Mouse (Mus musculus) adrenal gland, adult 8-10 months (tissue): ENCODE measurements around the gene Pum2. TPM values are rescaled to one million over a fixed set of nuclear protein-coding genes. Genes with fewer than 3 reads are reported as not detected.

Source experiments
- DNase-seq: peaks from one replicate; pipeline ENCODE4 v3.0.0; 2022
- total RNA-seq, 4 experiments: library from RNA; stranded (reverse); gene quantifications; 2 replicates each; pipeline ENCODE4 v1.2.4; 2022

The Pum2 gene
- total RNA-seq, 4 experiments from 2014 or later = 152 to 158 (median 154) TPM

DNA sequence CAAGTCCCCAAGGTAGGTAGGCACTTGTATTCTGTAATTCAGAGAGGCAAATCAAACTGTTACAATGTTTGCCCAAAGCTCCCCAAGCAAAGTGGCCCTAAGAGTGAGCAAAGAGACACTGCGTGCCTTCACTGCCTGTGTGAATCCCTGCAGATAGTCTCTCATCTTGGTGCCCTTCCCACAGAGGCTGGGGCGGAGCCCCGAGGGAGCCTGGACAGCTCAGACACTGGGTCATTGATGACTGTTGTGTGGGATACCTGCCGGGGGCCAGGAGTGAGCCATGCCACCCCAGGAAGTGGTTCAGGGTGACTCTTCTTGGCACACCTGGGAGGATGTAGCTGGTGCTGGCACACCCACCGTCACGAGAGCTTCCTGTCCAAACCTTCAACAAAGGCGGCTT, 87.1 kb downstream of the Pum2 start:
- no peak for DNase-seq

DNA sequence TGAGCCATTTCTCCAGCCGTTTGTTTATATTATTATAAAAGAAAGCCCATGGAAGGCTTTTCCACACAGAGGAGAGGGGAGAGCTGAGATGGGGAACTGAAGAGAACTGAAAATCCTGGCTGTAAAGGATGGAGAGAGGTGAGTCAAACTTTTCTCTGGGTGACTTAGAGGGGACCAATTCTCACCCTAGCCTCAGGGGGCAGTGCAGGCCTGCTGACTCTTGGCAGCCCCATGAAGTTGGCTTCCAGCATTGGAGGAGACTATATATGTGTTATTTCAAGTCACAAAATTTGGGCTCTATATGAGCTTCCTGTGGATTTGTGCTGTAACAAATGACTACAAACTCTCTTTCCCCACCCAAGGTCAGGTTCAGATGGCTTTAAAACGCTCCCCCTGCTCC, 88.7 kb downstream of the Pum2 start:
- DNase-seq = no peak

- no peak for DNase-seq
Measured at GRCm38 (mm10) chr12:8764221-8764930, 90.4 kb downstream of the Pum2 start.

- peak; percentile 49 for DNase-seq
Measured at GRCm38 (mm10) chr12:8770946-8771843, 97.3 kb downstream of the Pum2 start, which contains the start of gene Sdc1. Gene Sdc1, plus strand, starts transcription at chr12:8771323.

DNA sequence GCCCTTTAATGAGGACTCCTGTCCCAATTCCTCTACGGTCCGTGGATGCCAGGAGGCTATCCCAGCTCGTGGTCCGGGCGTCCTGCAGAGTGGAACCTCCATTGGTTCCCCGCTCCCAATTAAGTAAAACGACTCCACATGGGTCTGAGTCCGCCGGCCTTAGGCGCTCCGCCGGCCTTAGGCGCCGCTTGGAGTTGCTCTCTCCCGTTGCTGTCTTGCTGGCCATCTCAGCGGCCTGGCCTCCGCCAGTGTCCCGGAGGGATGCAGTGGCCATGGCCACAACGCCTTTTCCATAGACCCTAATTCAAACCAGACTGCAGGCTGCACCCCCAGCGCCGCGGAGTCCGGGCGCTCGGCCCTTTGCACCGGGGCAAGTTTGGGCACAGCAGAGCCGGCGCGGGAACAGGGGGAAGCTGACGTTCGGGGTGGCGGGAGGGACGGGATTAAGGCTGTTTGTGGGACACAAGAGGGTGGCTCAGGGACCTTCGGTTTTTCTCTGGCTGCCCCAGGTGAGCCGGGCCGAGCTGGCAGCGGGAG, 98.0 kb downstream of the Pum2 start:
- DNase-seq = no peak

DNA sequence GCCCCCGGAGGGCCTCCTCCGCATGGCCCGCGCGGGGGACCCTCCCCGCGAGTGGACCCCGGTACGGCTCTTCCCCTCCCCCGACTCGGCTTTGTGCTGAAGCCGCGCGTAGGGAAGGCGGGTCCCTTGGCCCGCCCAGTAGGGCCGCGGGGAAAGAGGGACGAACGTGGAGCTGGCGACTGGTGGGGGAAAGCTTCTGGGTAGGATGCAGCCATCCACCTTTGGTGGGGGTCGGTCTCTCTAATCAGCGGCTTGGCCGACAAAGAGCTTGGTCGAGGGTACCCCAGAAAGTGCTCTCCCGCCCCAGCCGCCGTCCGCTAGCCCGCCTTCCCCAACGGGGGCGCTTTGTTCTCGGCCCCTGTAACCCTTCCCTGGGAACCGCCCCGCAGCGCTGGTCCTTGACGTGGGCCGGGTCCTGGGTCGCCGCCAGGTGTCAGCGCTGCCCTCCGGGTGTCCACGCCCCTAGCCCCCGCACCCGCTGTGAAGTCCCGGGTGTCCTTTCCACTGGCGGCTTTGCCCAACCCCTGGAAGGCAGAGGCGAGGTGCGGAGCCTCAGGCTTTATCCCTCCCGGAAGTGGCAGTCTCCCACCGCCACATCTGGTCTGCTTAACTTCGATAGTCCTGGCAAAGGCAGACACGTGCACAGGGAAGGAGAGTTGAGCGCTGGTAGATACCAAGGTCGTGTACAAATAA, 98.7 kb downstream of the Pum2 start:
- peak; percentile 19 for DNase-seq

- DNase-seq = no peak
Measured at GRCm38 (mm10) chr12:8773336-8773735, 99.4 kb downstream of the Pum2 start.

DNA sequence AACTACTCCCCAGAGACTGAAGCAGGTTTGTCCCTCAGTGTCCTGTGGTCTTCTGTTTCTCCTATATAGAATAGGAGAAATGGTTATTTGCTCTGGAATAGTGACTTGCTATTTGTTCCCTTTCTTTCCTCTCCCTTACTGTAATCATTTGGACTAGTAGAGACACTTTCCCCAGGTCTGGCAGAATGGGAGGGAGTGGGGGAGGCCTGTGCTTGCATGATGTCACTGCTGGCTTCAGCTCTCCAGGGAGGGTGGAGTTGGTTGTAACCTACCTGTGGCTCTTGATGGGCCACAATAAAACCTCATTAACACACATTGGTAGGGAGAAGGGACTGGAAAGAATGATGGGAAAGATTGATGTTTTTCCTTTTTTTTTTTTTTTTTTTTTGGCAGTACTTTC, 100.2 kb downstream of the Pum2 start:
- no peak for DNase-seq

- DNase-seq = no peak
Measured at GRCm38 (mm10) chr12:8776206-8776605, 102.3 kb downstream of the Pum2 start.

DNA sequence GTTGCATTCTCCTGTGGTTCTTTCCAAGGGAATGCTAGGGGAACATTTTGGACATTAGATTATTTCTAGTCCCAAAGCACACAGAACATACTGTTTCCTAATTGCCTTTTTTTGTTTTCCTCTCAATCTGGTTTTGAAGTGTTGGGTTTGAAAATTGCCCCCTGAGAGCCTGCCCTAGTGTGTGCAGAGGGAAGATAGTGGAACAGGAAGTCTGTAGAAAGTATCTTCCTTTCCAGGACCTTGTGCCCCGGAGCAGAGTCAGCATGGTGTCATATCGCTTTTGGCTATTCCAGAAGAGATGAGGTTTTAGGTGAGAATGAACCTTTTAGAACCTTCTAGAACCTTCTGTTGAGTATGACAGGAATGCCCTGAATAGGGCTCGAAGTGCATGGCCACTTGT, 102.8 kb downstream of the Pum2 start:
- no peak for DNase-seq

DNA sequence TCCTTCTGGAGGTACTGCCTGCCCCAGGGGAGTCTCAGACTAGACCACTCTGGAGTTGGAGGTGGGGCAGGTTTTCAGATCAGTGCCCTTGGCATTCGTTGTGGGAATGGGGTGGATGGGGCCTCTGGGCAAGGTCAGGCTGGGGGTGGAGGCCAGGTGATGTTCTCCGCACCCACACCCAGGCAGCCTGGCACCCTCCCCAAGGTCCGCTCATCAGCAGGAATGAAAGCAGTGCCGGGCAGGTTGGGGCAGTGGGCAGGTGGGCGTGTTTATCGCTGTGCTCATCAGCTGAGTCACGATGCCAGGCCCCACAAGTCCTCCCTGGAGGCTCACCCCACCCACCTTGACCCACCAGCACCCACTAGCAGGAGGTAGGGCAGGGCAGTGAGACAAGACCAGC, 104.2 kb downstream of the Pum2 start:
- no peak for DNase-seq

- no peak for DNase-seq
Measured at GRCm38 (mm10) chr12:8779851-8780250, 105.9 kb downstream of the Pum2 start.

DNA sequence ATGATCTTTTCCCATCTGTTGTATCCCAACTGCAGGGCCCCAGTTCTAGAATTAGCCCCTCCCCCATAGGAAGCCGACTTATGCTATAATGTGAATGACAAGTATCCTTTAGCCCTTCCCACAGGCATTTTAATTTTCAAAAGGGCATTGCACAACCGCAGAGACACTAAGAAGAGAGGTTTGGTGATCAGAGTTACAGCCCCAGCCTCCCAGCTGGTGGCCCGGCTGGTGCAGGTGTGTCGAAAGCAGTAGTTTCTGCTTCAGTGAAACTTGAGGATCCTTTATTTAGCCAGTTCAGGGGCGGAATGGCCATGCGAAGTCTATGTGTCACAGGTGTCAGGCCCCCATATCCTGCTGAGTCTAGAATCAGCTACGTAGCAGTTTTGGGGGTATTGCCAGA, 107.2 kb downstream of the Pum2 start:
- no peak for DNase-seq

GRCm38 (mm10) chr12:8781681-8782378, 107.9 kb downstream of the Pum2 start:
- DNase-seq = peak; percentile 58

- DNase-seq = no peak
Measured at GRCm38 (mm10) chr12:8782565-8782964, 108.6 kb downstream of the Pum2 start.

- DNase-seq = no peak
Measured at GRCm38 (mm10) chr12:8784189-8784588, 110.3 kb downstream of the Pum2 start.

DNA sequence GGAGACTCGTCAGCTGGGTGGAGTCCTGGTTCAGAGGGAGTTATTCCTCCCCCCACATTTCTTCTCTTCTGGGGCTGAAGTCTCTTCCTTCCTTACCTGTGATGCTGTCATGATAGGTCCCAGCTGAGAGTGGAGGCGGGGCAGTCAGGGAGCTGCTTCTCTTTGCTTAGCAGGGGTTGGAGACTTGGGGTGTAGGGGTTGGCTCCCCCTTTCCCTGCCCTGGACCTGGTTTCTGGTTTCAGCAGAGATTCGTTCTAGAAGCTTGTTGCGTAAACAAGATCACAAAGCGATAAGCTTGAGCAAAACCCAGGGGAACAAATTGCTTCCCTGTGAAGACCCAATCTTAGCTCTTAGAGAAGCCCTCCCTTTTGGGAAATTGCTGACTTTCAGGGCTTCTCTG, 112.5 kb downstream of the Pum2 start:
- no peak for DNase-seq

DNA sequence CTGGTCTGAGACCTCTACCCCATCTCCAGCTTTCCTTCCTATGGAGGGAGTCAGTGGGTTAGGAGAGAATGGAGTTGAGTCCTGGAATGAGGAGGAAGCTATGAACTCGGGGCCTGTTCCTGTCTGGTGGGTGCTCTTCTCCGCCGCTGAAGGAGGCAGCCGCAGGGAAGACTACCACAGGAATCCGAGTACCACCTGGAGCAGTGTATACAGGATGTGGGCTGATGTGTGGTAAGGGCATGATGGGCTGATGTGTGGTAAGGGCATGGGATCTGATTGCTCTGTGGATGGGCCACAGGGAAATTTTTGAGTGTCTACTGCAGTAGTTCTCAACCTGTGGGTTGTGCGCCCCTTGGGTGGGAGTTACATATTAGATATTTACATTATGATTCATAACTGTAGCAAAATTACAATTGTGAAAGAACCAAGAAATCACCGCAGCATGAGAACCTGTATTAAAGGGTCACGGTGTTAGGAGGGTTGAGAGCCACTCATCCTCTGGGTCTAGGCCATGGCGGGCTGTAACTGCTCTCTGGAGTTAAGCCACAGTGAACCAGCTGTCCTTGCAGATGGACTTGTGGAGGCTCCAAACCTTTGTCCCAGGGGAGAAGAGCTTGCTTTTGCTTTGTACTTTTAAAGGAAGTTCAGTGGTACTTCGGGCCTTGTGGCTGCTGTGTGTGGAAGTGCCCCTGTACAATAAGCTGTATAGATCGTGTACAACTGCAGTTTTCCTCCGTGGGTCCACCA, 113.2 kb downstream of the Pum2 start:
- no peak for DNase-seq

DNA sequence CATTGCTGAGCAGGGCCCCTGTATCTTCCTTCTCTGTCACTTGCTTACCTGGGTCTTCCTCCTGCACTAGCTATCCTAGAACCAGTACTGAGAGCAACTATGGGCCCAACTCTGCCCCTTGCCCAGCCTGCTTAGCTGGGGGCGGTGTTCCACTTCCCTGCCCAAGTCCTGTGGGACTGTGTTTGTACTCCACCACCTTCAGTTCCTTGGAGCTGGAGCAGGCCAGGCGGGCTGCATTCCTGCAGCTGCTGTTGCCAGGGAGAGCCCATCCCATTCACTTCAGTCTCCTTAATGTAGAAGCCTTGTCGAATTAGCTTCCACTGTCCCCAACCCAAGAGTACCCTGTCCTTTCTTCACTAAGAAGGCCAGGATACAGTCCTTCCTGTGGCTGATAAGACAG, 114.5 kb downstream of the Pum2 start:
- no peak for DNase-seq

DNA sequence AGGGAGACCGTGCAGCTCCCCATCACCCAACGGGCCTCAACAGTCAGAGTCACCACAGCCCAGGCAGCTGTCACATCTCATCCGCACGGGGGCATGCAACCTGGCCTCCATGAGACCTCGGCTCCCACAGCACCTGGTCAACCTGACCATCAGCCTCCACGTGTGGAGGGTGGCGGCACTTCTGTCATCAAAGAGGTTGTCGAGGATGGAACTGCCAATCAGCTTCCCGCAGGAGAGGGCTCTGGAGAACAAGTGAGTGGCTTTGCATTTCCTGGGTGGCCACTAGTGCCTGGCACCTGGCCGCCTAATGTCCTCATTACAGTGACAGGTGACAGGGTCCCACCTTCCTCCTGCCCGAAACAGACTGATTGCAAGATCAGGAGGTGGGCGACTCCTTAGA, 116.7 kb downstream of the Pum2 start:
- DNase-seq = no peak

DNA sequence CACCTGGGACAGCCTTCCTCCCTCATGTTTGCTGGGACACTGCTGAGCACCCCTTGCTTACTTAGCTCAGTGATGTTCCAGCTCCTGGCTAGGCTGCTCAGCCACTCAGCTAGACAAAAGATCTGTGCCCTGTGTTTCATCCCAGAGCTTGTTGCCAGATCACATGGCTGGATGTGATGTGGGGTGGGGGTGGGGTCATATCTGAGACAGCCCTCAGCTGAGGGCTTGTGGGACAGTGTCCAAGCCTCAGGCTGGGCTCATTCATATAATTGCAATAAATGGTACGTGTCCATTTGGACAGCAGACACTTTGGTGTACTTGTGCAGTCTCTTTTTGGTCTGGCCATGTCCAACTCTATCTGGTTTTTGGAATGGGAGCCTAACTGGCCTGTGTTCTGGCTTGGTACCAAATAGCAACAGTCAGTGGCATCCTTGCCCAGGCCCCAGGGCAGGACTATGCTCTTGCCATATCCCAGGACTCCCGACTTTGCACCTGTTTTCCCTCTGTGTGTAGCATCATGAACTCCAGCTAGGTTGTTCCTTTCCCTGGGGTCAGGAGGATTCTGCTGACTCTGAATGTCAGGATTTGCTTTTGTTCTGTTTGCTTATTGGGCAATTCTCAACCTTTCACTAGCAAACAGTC, 119.6 kb downstream of the Pum2 start:
- no peak for DNase-seq
